Mouse (Mus musculus): ENCODE measurements around the gene Sh3bp4. TPM values are rescaled to one million over a fixed set of nuclear protein-coding genes. Genes with fewer than 3 reads are reported as not detected.

The Sh3bp4 gene
- polyA plus RNA-seq, 1 experiment = 8.6 TPM

DNA sequence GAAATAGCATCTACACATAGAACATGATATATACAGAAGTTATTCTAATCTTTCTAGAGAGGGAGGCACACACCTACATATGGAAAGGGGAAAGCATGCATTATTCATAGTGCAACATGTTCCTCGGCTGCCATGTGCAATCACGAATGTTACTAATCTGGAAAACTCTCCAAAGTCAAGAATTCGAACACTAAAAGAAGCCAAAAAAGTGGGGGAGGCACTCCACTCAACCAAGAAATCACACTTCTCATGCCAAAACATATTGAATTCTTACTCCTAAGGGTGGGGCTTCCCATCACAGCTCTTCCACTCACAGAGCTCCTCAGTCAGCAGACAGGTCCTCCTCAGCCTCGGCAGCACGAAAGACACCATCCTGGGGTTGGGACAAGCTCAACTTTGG, 35.1 kb upstream of the Sh3bp4 start:
- Histone ChIP-seq H3K4me3 (replicated peaks; ENCODE audit: insufficient read depth, low read depth, low read length) (no peak overlapping the region), H3K27me3 (ENCODE audit: control insufficient read depth, insufficient read depth, low read length) (no peaks in the 10 kb centered on the region), H3K4me1 (ENCODE audit: control insufficient read depth, insufficient read depth, low read length) (no peaks in the 10 kb centered on the region), H3K27ac (ENCODE audit: insufficient read depth, low read length) (no peak overlapping the region)
- DNase-seq = no peak
- TF ChIP-seq CTCF (IDR thresholded peaks at IDR 0.05; ENCODE audit: borderline replicate concordance, insufficient read depth, low read depth, low read length) (no peak), POLR2A (IDR thresholded peaks at IDR 0.05; ENCODE audit: borderline replicate concordance, insufficient read depth, low read length) (no peak)
- WGBS = 41% methylated on average over 5 of the region's 5 CpGs

DNA sequence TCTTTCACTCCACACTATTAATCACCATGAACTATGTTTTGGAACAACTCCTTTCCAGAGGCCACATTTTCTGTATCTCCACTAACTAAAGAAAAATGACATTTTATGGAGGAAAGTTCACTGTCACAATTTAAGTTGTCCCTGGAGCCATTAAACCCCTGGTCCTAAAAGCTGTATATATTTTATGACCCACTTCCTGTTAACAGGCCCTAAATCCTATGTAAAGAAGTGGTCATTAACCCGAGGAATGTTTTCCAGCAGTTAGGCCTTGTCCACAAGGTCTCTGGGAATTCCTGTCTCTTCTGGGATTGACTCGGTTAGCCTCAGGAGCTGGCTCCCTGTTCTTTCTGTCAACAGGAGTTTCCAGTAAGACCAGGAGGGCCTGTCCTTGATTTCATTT, 30.4 kb upstream of the Sh3bp4 start:
- DNase-seq = no peak
- no peak overlapping the region for H3K4me3 ChIP-seq (replicated peaks; ENCODE audit: insufficient read depth, low read depth, low read length)
- WGBS = 72% methylated on average over 2 of the region's 2 CpGs
- no peaks in the 10 kb centered on the region for H3K4me1 ChIP-seq (ENCODE audit: control insufficient read depth, insufficient read depth, low read length)
- TF ChIP-seq CTCF (IDR thresholded peaks at IDR 0.05; ENCODE audit: borderline replicate concordance, insufficient read depth, low read depth, low read length) (no peak), POLR2A (IDR thresholded peaks at IDR 0.05; ENCODE audit: borderline replicate concordance, insufficient read depth, low read length) (no peak)
- no peaks in the 10 kb centered on the region for H3K27me3 ChIP-seq (ENCODE audit: control insufficient read depth, insufficient read depth, low read length)
- H3K27ac ChIP-seq (ENCODE audit: insufficient read depth, low read length) = no peak overlapping the region

GRCm38 (mm10) chr1:89041290-89041689, 28.9 kb upstream of the Sh3bp4 start:
- DNase-seq = no peak
- H3K27ac ChIP-seq (ENCODE audit: insufficient read depth, low read length) = no peak overlapping the region
- WGBS = 55% methylated on average over 5 of the region's 5 CpGs
- H3K27me3 ChIP-seq (ENCODE audit: control insufficient read depth, insufficient read depth, low read length) = no peaks in the 10 kb centered on the region
- no peaks in the 10 kb centered on the region for H3K4me1 ChIP-seq (ENCODE audit: control insufficient read depth, insufficient read depth, low read length)
- TF ChIP-seq POLR2A (IDR thresholded peaks at IDR 0.05; ENCODE audit: borderline replicate concordance, insufficient read depth, low read length) = no peak
- TF ChIP-seq CTCF (IDR thresholded peaks at IDR 0.05; ENCODE audit: borderline replicate concordance, insufficient read depth, low read depth, low read length) = no peak
- H3K4me3 ChIP-seq (replicated peaks; ENCODE audit: insufficient read depth, low read depth, low read length) = no peak overlapping the region

GRCm38 (mm10) chr1:89042081-89042480, 28.1 kb upstream of the Sh3bp4 start:
- H3K4me1 ChIP-seq (ENCODE audit: control insufficient read depth, insufficient read depth, low read length) = no peaks in the 10 kb centered on the region
- H3K27me3 ChIP-seq (ENCODE audit: control insufficient read depth, insufficient read depth, low read length) = no peaks in the 10 kb centered on the region
- no peak for DNase-seq
- no peak overlapping the region for H3K4me3 ChIP-seq (replicated peaks; ENCODE audit: insufficient read depth, low read depth, low read length)
- H3K27ac ChIP-seq (ENCODE audit: insufficient read depth, low read length) = no peak overlapping the region
- no peak for TF ChIP-seq CTCF (IDR thresholded peaks at IDR 0.05; ENCODE audit: borderline replicate concordance, insufficient read depth, low read depth, low read length)
- TF ChIP-seq POLR2A (IDR thresholded peaks at IDR 0.05; ENCODE audit: borderline replicate concordance, insufficient read depth, low read length) = no peak
- 84% methylated on average over 4 of the region's 4 CpGs for WGBS

GRCm38 (mm10) chr1:89042956-89043355, 27.3 kb upstream of the Sh3bp4 start:
- 93% methylated on average over 10 of the region's 10 CpGs for WGBS
- DNase-seq = no peak
- no peak for TF ChIP-seq CTCF (IDR thresholded peaks at IDR 0.05; ENCODE audit: borderline replicate concordance, insufficient read depth, low read depth, low read length)
- Histone ChIP-seq H3K4me1 (ENCODE audit: control insufficient read depth, insufficient read depth, low read length) (no peaks in the 10 kb centered on the region), H3K27ac (ENCODE audit: insufficient read depth, low read length) (no peak overlapping the region), H3K27me3 (ENCODE audit: control insufficient read depth, insufficient read depth, low read length) (no peaks in the 10 kb centered on the region), H3K4me3 (replicated peaks; ENCODE audit: insufficient read depth, low read depth, low read length) (no peak overlapping the region)

- H3K27me3 ChIP-seq (ENCODE audit: control insufficient read depth, insufficient read depth, low read length) = no peaks in the 10 kb centered on the region
- TF ChIP-seq CTCF (IDR thresholded peaks at IDR 0.05; ENCODE audit: borderline replicate concordance, insufficient read depth, low read depth, low read length) (no peak), POLR2A (IDR thresholded peaks at IDR 0.05; ENCODE audit: borderline replicate concordance, insufficient read depth, low read length) (no peak)
- 34% methylated on average over 8 of the region's 8 CpGs for WGBS
- H3K4me3 ChIP-seq (replicated peaks; ENCODE audit: insufficient read depth, low read depth, low read length) = no peak overlapping the region
- no peaks in the 10 kb centered on the region for H3K4me1 ChIP-seq (ENCODE audit: control insufficient read depth, insufficient read depth, low read length)
- no peak for DNase-seq
- no peak overlapping the region for H3K27ac ChIP-seq (ENCODE audit: insufficient read depth, low read length)
Observed at GRCm38 (mm10) chr1:89045403-89045802, 24.8 kb upstream of the Sh3bp4 start.

DNA sequence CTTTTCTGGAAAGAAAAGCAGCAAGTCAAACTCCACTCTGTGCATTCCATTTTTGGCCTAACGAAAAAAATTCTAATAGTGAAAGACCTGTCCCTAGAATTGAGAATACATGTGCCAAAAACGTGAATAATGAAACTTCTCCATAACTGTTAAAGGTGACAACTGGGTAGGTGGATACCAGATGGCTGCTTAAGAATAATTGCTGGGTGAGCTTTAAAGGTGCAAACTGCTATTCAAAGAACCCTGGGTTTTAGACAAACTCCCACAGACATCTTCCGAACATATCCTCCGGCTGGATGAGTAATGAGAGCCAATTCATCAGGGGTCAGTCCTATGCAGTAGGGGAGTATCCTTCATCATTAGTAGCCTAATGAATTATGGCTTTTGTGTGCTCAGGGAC, 20.7 kb upstream of the Sh3bp4 start:
- 84% methylated on average over 4 of the region's 4 CpGs for WGBS
- TF ChIP-seq CTCF (IDR thresholded peaks at IDR 0.05; ENCODE audit: borderline replicate concordance, insufficient read depth, low read depth, low read length) = no peak
- no peak for TF ChIP-seq POLR2A (IDR thresholded peaks at IDR 0.05; ENCODE audit: borderline replicate concordance, insufficient read depth, low read length)
- no peak for DNase-seq
- Histone ChIP-seq H3K27me3 (ENCODE audit: control insufficient read depth, insufficient read depth, low read length) (no peaks in the 10 kb centered on the region), H3K4me3 (replicated peaks; ENCODE audit: insufficient read depth, low read depth, low read length) (no peak overlapping the region), H3K4me1 (ENCODE audit: control insufficient read depth, insufficient read depth, low read length) (no peaks in the 10 kb centered on the region), H3K27ac (ENCODE audit: insufficient read depth, low read length) (no peak overlapping the region)

GRCm38 (mm10) chr1:89056175-89056574, 14.0 kb upstream of the Sh3bp4 start:
- WGBS = 25% methylated on average over 1 of the region's 1 CpGs
- no peak for TF ChIP-seq CTCF (IDR thresholded peaks at IDR 0.05; ENCODE audit: borderline replicate concordance, insufficient read depth, low read depth, low read length)
- no peak for TF ChIP-seq POLR2A (IDR thresholded peaks at IDR 0.05; ENCODE audit: borderline replicate concordance, insufficient read depth, low read length)
- DNase-seq = no peak

More at GRCm38 (mm10) chr1:89056175-89056574, 14.0 kb upstream of the Sh3bp4 start:
- Histone ChIP-seq H3K27me3 (ENCODE audit: control insufficient read depth, insufficient read depth, low read length) (no peaks in the 10 kb centered on the region), H3K4me1 (ENCODE audit: control insufficient read depth, insufficient read depth, low read length) (no peaks in the 10 kb centered on the region), H3K4me3 (replicated peaks; ENCODE audit: insufficient read depth, low read depth, low read length) (no peak overlapping the region), H3K27ac (ENCODE audit: insufficient read depth, low read length) (no peak overlapping the region)
